Mouse (Mus musculus): ENCODE data around the gene Mrpl37. TPM values are rescaled to one million over a fixed set of nuclear protein-coding genes. Genes with fewer than 3 reads are reported as not detected.
"Not testable (repeated sequence)": the region's sequence is repeated elsewhere in the genome, so short reads cannot be mapped to it uniquely, and the experiment has no call there.

The Mrpl37 gene
- total and polyA plus RNA-seq, 3 experiments: 53.5 to 123 (median 53.6) TPM

DNA sequence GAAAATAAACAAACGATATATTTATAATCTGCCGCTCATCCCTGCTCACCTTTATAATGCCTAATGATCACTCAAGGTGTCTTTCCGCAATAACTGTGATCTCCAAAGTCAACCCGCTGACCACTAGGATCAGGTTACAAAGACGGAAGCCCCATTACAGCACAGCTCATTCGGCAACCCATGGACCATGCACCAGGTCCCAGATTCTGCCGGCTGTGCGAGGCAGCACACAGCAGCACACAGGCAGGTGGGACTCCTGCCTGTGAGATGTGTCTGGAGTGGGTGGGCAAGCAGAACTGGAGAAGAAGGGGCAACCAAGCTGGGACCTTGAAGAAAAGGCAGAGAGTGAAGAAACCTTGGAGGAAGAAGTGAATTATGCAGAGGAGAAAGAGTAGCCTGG lies 47.6 kb upstream of the Mrpl37 start:
- H3K9ac ChIP-seq (ENCODE audit: insufficient read depth, low read depth): no peak overlapping the region
- no peak overlapping the region for H3K4me2 ChIP-seq (ENCODE audit: insufficient read depth, low read depth, poor library complexity, severe bottlenecking)
- in situ Hi-C loops (cut with MboI; ENCODE audit: low pct_ligation_motif_present, low pct_unique_long_range_greater_than_20kb, low sequenced_read_pairs): no loop called here
- TF ChIP-seq RAD21 (IDR thresholded peaks at IDR 0.05; ENCODE audit: low read depth, low read length) (no peak), MYC (IDR thresholded peaks at IDR 0.05; ENCODE audit: low read depth, low read length) (no peak), USF2 (conservative IDR thresholded peaks at IDR 0.05; ENCODE audit: low read depth, low read length) (no peak), NRF1 (IDR thresholded peaks at IDR 0.05; ENCODE audit: low read depth, low read length) (no peak), ZMIZ1 (IDR thresholded peaks at IDR 0.05; ENCODE audit: low read depth, low read length) (no peak), ZNF384 (IDR thresholded peaks at IDR 0.05; ENCODE audit: low read depth, low read length) (no peak), ZKSCAN1 (IDR thresholded peaks at IDR 0.05; ENCODE audit: borderline replicate concordance, low read depth, low read length) (no peak), UBTF (IDR thresholded peaks at IDR 0.05; ENCODE audit: low read depth, low read length) (no peak)
- H3K27me3 ChIP-seq (replicated peaks): no peaks in the 10 kb centered on the region
- no peaks in the 10 kb centered on the region for H3K79me2 ChIP-seq (replicated peaks; ENCODE audit: control insufficient read depth, extremely low read depth, insufficient read depth, poor library complexity, severe bottlenecking)
- H3K4me1 ChIP-seq (ENCODE audit: control insufficient read depth in 1 of 2, insufficient read depth in 2 of 2): peaks cover 0 to 14% of the 10 kb centered on the region in 2 experiments; a peak in 2 of 4 replicates
- peaks cover 0 to 13% of the 10 kb centered on the region in 2 experiments for H3K36me3 ChIP-seq (replicated peaks in 1 of 2; ENCODE audit: control insufficient read depth in 1 of 2, insufficient read depth in 1 of 2, low read length in 1 of 2)
- no peak overlapping the region for H3K27ac ChIP-seq (ENCODE audit: insufficient read depth, low read depth)
- dilution Hi-C loops (cut with MboI; ENCODE audit: extremely low pct_ligation_motif_present, extremely low pct_unique_long_range_greater_than_20kb, low sequenced_read_pairs): no loop called here
- H3K4me3 ChIP-seq (replicated peaks in 1 of 3; ENCODE audit: low read depth in 2 of 3, low read length in 2 of 3, poor library complexity in 1 of 3): no peak overlapping the region
- no peak for DNase-seq (ENCODE audit: extremely low read depth)
- no peaks in the 10 kb centered on the region for H3K9me3 ChIP-seq (replicated peaks; ENCODE audit: low read length)

- H3K9ac ChIP-seq (ENCODE audit: insufficient read depth, low read depth); in situ Hi-C loops (cut with MboI; ENCODE audit: low pct_ligation_motif_present, low pct_unique_long_range_greater_than_20kb, low sequenced_read_pairs); H3K9me3 ChIP-seq (replicated peaks; ENCODE audit: low read length); H3K4me2 ChIP-seq (ENCODE audit: insufficient read depth, low read depth, poor library complexity, severe bottlenecking); dilution Hi-C loops (cut with MboI; ENCODE audit: extremely low pct_ligation_motif_present, extremely low pct_unique_long_range_greater_than_20kb, low sequenced_read_pairs); H3K27ac ChIP-seq (ENCODE audit: insufficient read depth, low read depth); H3K4me3 ChIP-seq (replicated peaks in 1 of 3; ENCODE audit: low read depth in 2 of 3, low read length in 2 of 3, poor library complexity in 1 of 3); DNase-seq (ENCODE audit: extremely low read depth); H3K4me1 ChIP-seq (ENCODE audit: control insufficient read depth in 1 of 2, insufficient read depth in 2 of 2); H3K79me2 ChIP-seq (replicated peaks; ENCODE audit: control insufficient read depth, extremely low read depth, insufficient read depth, poor library complexity, severe bottlenecking); H3K27me3 ChIP-seq (replicated peaks): not testable (repeated sequence)
- H3K36me3 ChIP-seq (replicated peaks in 1 of 2; ENCODE audit: control insufficient read depth in 1 of 2, insufficient read depth in 1 of 2, low read length in 1 of 2): peaks cover 0 to 55% of the 10 kb centered on the region in 2 experiments
Observed at GRCm38 (mm10) chr4:107109181-107109580, 42.5 kb upstream of the Mrpl37 start.

DNA sequence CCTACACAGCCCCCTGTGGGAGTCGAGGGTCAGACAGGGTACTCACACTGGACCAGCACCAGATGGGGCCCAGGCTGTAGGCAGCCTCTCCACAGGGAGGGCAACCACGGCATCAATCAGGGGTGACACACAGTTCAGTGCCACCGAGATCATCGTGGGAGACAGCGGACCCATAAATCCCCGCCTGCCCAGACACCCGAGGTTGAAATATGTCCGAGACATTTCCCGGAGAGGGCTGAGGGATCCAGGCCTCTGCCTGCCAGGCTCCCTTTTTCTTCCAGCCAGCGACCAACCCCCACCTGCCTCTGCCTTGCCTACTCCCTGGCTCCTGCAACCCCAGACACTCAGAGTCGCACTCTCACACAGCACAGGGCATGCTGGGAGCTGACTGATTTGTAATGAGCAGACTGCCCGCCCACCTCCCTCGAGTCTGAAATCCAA lies 41.6 kb upstream of the Mrpl37 start:
- Histone ChIP-seq H3K4me3 (replicated peaks in 1 of 3; ENCODE audit: low read depth in 2 of 3, low read length in 2 of 3, poor library complexity in 1 of 3) (no peak overlapping the region), H3K4me1 (ENCODE audit: control insufficient read depth in 1 of 2, insufficient read depth in 2 of 2) (no peaks in the 10 kb centered on the region), H3K9ac (ENCODE audit: insufficient read depth, low read depth) (no peak overlapping the region), H3K4me2 (ENCODE audit: insufficient read depth, low read depth, poor library complexity, severe bottlenecking) (no peak overlapping the region), H3K36me3 (replicated peaks in 1 of 2; ENCODE audit: control insufficient read depth in 1 of 2, insufficient read depth in 1 of 2, low read length in 1 of 2) (peaks cover 0 to 62% of the 10 kb centered on the region in 2 experiments), H3K27me3 (replicated peaks) (no peaks in the 10 kb centered on the region), H3K9me3 (replicated peaks; ENCODE audit: low read length) (no peaks in the 10 kb centered on the region), H3K79me2 (replicated peaks; ENCODE audit: control insufficient read depth, extremely low read depth, insufficient read depth, poor library complexity, severe bottlenecking) (no peaks in the 10 kb centered on the region), H3K27ac (ENCODE audit: insufficient read depth, low read depth) (no peak overlapping the region)
- in situ Hi-C loops (cut with MboI; ENCODE audit: low pct_ligation_motif_present, low pct_unique_long_range_greater_than_20kb, low sequenced_read_pairs) (no loop called here), dilution Hi-C loops (cut with MboI; ENCODE audit: extremely low pct_ligation_motif_present, extremely low pct_unique_long_range_greater_than_20kb, low sequenced_read_pairs) (no loop called here)
- no peak for TF ChIP-seq SIN3A (IDR thresholded peaks at IDR 0.05; ENCODE audit: low read length)
- DNase-seq (ENCODE audit: extremely low read depth): no peak

Measured in CH12.LX (cell line).